Comparison of ENCODE assay signal across 9 mouse cellular contexts in the genomic region with DNA sequence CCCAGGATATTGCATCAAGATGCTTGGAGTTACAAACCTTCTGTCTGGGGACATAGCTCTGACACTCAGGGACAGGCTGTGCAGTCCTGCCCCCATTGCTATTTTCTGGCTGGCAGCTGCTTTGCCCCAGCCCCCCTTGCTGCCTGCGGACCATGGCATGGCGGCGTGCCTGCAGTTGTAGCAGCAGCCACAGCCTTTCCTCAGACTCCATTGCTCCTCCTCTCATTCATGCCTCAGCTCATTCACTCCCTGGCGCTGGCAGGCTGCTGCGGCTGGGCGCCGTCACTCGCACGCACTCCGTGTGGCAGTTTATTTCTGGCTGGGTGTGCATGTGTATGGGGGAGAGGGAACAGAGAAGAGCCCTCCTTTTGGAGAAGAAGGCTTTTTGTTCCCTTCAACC. TPM values are rescaled to one million over a fixed set of nuclear protein-coding genes. Genes with fewer than 3 reads are reported as not detected.
DNase-seq lines count a peak whose midpoint lies in the region; ATAC-seq and TF ChIP-seq lines count a peak whose summit lies in the region.
"Had no signal": no experiment of that assay in that cellular context is flagged by ENCODE, and none has a peak within 500 bp of the region (broad histone marks: within the 10 kb centered on the region; RNA-seq: fewer than 3 reads in every experiment).

No protein-coding gene starts in this region.

- WGBS in hindbrain, postnatal 0 days = 12% methylated on average over 10 of the region's 10 CpGs

- intact Hi-C loops in gastrocnemius, adult 2 months (cut with DNase I) = no loop called here
- intact Hi-C loops in gastrocnemius, postnatal 36 days (cut with DNase I) = loop anchor here (5.0 kb wide), 1 partner anchor 151 kb away; no protein-coding TSS in a partner anchor

- no peak for TF ChIP-seq CTCF in gastrocnemius, adult 2 months (IDR thresholded peaks at IDR 0.05)
- TF ChIP-seq CTCF in hindbrain, postnatal 0 days (IDR thresholded peaks at IDR 0.05; ENCODE audit: low read depth) = peak; percentile 19; the same call in 1 of the 2 replicates

- peaks cover 29% of the 10 kb centered on the region for H3K4me1 ChIP-seq in hindbrain, postnatal 0 days (ENCODE audit: insufficient read depth, low read length)
- H3K4me1 ChIP-seq: liver, embryonic 15.5 days had no signal

- peak; percentile 44 for DNase-seq in gastrocnemius, adult 2 months
- no peak for DNase-seq in gastrocnemius, postnatal 36 days
- DNase-seq in frontal cortex, postnatal 10 days (ENCODE audit: low spot score in 2 of 2) = peak; percentile 66 to 70
- peak; percentile 82 for DNase-seq in hindbrain, postnatal 0 days (ENCODE audit: low spot score)
- peak; percentile 77 for DNase-seq in lung, postnatal 10 days
- peak; percentile 84 for DNase-seq in right cerebral cortex, postnatal 25 days
- no peak for DNase-seq in adrenal gland, adult (ENCODE audit: inconsistent age in 2 of 2, low spot score in 1 of 2)

- peak overlapping the region; percentile 34 for H3K9ac ChIP-seq in hindbrain, postnatal 0 days (replicated peaks; ENCODE audit: low read length)
- H3K9ac ChIP-seq: liver, embryonic 15.5 days had no signal

- H3K9me3 ChIP-seq in hindbrain, postnatal 0 days (ENCODE audit: low read length) = no peaks in the 10 kb centered on the region
- H3K9me3 ChIP-seq: liver, embryonic 15.5 days had no signal

- H3K4me2 ChIP-seq in hindbrain, postnatal 0 days (ENCODE audit: low read depth, low read length) = peak overlapping the region; percentile 68
- H3K4me2 ChIP-seq: liver, embryonic 15.5 days had no signal

- ATAC-seq in hindbrain, postnatal 0 days = peak; percentile 79
- ATAC-seq in CD4-positive, CD25-positive, alpha-beta regulatory T cell, adult 4 months = no peak

- no peak overlapping the region for H3K4me3 ChIP-seq in gastrocnemius, adult 2 months
- peak overlapping the region; percentile 42 for H3K4me3 ChIP-seq in hindbrain, postnatal 0 days (ENCODE audit: low read length)
- H3K4me3 ChIP-seq: liver, embryonic 15.5 days had no signal

- no peaks in the 10 kb centered on the region for H3K27me3 ChIP-seq in hindbrain, postnatal 0 days (ENCODE audit: insufficient read depth, low read length)
- H3K27me3 ChIP-seq: liver, embryonic 15.5 days had no signal

- H3K36me3 ChIP-seq in hindbrain, postnatal 0 days (ENCODE audit: insufficient read depth, low read length) = no peaks in the 10 kb centered on the region
- H3K36me3 ChIP-seq: liver, embryonic 15.5 days had no signal

- no peak overlapping the region for H3K27ac ChIP-seq in gastrocnemius, adult 2 months
- peak overlapping the region; percentile 73 for H3K27ac ChIP-seq in hindbrain, postnatal 0 days
- H3K27ac ChIP-seq: liver, embryonic 15.5 days had no signal

RNA-seq across cellular contexts. Expression of a gene that starts 2.0 kb away (rescaled TPM):
- total RNA-seq in gastrocnemius, adult 2 months (2021) = under 1 TPM in 1 of 2 experiments, not detected in 1; 0.22 TPM
- total RNA-seq in gastrocnemius, postnatal 36 days (2021) = under 1 TPM in 1 of 2 experiments, not detected in 1; 0.13 TPM
- 32.9 and 34.6 TPM in 2 replicates for total RNA-seq in hindbrain, postnatal 0 days (2014; rRNA removed)
- 30.9 and 35.1 TPM in 2 replicates for polyA plus RNA-seq in hindbrain, postnatal 0 days (2015; fragmentation: Nextera tagmentation; extraction: Ambion mirVana)
- polyA plus RNA-seq in CD4-positive, CD25-positive, alpha-beta regulatory T cell, adult 4 months (2017; shearing (Covaris generic)) = not detected

Comparison
In these comparisons a context has a peak if more than half of its experiments do, and no peak if none do; other contexts are left out.
1. DNase-seq: peak in gastrocnemius, adult 2 months (single experiment), frontal cortex, postnatal 10 days (2 of 2), hindbrain, postnatal 0 days (single experiment), lung, postnatal 10 days (single experiment) and right cerebral cortex, postnatal 25 days (single experiment); none in gastrocnemius, postnatal 36 days (0 of 2) and adrenal gland, adult (0 of 2).
2. RNA of a gene that starts 2.0 kb away (total RNA-seq): 32.9 to 34.6 TPM in hindbrain, postnatal 0 days; 0.22 TPM in gastrocnemius, adult 2 months and 0.13 TPM in gastrocnemius, postnatal 36 days; every median in the first group is over 10 times any median in the second.